8 mouse cellular contexts compared by ENCODE assay signal in the genomic region with DNA sequence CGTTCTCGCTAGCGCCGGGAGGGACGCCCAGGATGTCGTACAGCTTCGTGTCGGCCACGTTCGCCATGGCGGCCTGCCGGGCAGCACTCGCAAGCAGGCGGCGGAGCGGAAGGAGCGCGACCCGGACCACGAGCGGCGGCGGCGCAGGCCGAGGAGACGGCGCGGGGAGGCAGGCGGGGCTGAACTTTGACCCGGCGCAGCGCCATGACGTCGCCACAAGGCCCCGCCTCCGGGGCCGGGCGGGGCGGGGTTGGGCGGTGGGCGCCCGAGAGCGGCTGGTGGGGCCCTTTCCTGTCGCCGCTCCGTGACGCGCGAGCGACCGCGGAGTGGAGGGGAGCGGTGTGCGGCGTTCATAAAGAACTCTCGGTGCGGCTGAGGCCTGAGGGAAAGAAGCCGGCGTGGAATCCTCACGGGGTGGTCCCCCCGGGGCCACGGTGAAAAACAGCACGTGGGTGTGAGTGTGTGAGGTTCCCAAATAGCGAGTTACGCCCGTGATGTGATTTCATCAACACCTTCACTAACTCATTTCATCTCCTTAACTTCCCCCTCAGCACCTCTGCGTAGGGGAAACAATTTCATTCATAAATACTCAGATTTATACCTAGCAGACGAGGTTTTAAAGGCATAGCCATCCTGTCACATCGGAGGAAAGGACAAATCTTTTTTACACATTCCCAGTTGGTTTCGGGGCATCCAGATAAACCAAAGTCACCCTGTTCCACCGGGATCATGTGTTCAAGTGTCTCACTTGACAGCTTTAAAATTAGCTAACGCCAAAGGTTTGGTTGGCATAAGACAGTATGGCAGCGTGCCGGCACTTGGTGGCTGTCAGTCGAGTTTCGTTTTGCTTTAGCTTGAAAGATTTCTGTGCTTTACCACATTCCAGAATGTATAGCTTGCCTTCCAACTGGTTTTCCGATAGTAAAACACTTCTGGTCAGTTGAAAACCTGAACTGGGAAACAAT. TPM values are rescaled to one million over a fixed set of nuclear protein-coding genes. Genes with fewer than 3 reads are reported as not detected.
DNase-seq lines count a peak whose midpoint lies in the region; ATAC-seq and TF ChIP-seq lines count a peak whose summit lies in the region.

A gene (minus strand): TSS at position 164 of the 965 bp plus-strand sequence.

- H3K4me3 ChIP-seq in CH12.LX (replicated peaks in 1 of 3; ENCODE audit: low read depth in 2 of 3, low read length in 2 of 3, poor library complexity in 1 of 3) = peak within 1 kb of the TSS; percentile 81 to 96 (median 94)
- peak within 1 kb of the TSS; percentile 92 for H3K4me3 ChIP-seq in forebrain, embryonic 11.5 days (ENCODE audit: low read depth, low read length)
- peak within 1 kb of the TSS; percentile 69 for H3K4me3 ChIP-seq in heart, embryonic 16.5 days (ENCODE audit: low read length)
- H3K4me3 ChIP-seq in liver, embryonic 15.5 days (replicated peaks) = peak within 1 kb of the TSS; percentile 99
- peak within 1 kb of the TSS; percentile 99 for H3K4me3 ChIP-seq in neural tube, embryonic 12.5 days

- H3K4me1 ChIP-seq in CH12.LX (ENCODE audit: control insufficient read depth in 1 of 2, insufficient read depth in 2 of 2) = peaks cover 8 to 58% of the 10 kb centered on the region in 2 experiments
- no peaks in the 10 kb centered on the region for H3K4me1 ChIP-seq in forebrain, embryonic 11.5 days (replicated peaks; ENCODE audit: control insufficient read depth, insufficient read depth, low read length)
- peaks cover 16% of the 10 kb centered on the region for H3K4me1 ChIP-seq in heart, embryonic 16.5 days (ENCODE audit: control insufficient read depth, insufficient read depth, low read length)
- peaks cover 50% of the 10 kb centered on the region for H3K4me1 ChIP-seq in liver, embryonic 15.5 days (replicated peaks)
- H3K4me1 ChIP-seq in neural tube, embryonic 12.5 days = no peaks in the 10 kb centered on the region

- peak; percentile 78 for DNase-seq in CH12.LX (ENCODE audit: extremely low read depth)
- DNase-seq in c-Kit-positive CD71-negative TER-119-negative erythroid progenitor cells, embryonic 14.5 days (ENCODE audit: low read depth) = peak; percentile 68
- peak; percentile 96 for DNase-seq in forebrain, embryonic 11.5 days (ENCODE audit: low spot score)
- DNase-seq in kidney, postnatal 36 days = peak; percentile 89 to 93
- DNase-seq in testis, postnatal 10 days (ENCODE audit: low spot score) = peak; percentile 95

- in situ Hi-C loops in CH12.LX (cut with MboI; ENCODE audit: low pct_ligation_motif_present, low pct_unique_long_range_greater_than_20kb, low sequenced_read_pairs) = no loop called here

- H3K9me3 ChIP-seq in CH12.LX (replicated peaks; ENCODE audit: low read length) = no peaks in the 10 kb centered on the region
- no peaks in the 10 kb centered on the region for H3K9me3 ChIP-seq in forebrain, embryonic 11.5 days (ENCODE audit: control insufficient read depth, low read length)
- no peaks in the 10 kb centered on the region for H3K9me3 ChIP-seq in heart, embryonic 16.5 days (replicated peaks; ENCODE audit: control insufficient read depth, low read length)
- H3K9me3 ChIP-seq in liver, embryonic 15.5 days (replicated peaks) = no peaks in the 10 kb centered on the region
- H3K9me3 ChIP-seq in neural tube, embryonic 12.5 days = no peaks in the 10 kb centered on the region

- H3K27me3 ChIP-seq in CH12.LX (replicated peaks) = no peaks in the 10 kb centered on the region
- no peaks in the 10 kb centered on the region for H3K27me3 ChIP-seq in forebrain, embryonic 11.5 days (ENCODE audit: control insufficient read depth, insufficient read depth, low read length)
- no peaks in the 10 kb centered on the region for H3K27me3 ChIP-seq in heart, embryonic 16.5 days (ENCODE audit: control insufficient read depth, insufficient read depth, low read length)
- no peaks in the 10 kb centered on the region for H3K27me3 ChIP-seq in liver, embryonic 15.5 days
- no peaks in the 10 kb centered on the region for H3K27me3 ChIP-seq in neural tube, embryonic 12.5 days (replicated peaks)

- TF ChIP-seq POLR2A in CH12.LX (IDR thresholded peaks at IDR 0.05; ENCODE audit: low read depth, low read length) = peak; percentile 86

- H3K79me2 ChIP-seq in CH12.LX (replicated peaks; ENCODE audit: control insufficient read depth, extremely low read depth, insufficient read depth, poor library complexity, severe bottlenecking) = peaks cover 41% of the 10 kb centered on the region

- peak; percentile 95 for ATAC-seq in forebrain, embryonic 11.5 days (replicated peaks; ENCODE audit: low FRiP score)
- peak; percentile 97 for ATAC-seq in heart, embryonic 16.5 days (replicated peaks; ENCODE audit: extremely low read depth, insufficient read depth, low FRiP score)
- peak; percentile 93 for ATAC-seq in liver, embryonic 15.5 days (ENCODE audit: insufficient read depth)
- peak; percentile 94 for ATAC-seq in neural tube, embryonic 12.5 days (ENCODE audit: low FRiP score, low read depth)

- no peak for TF ChIP-seq CTCF in CH12.LX (conservative IDR thresholded peaks at IDR 0.05 in 1 of 2, IDR thresholded peaks at IDR 0.05 in 1 of 2; ENCODE audit: low read depth in 2 of 2, low read length in 2 of 2)

- TF ChIP-seq RAD21 in CH12.LX (IDR thresholded peaks at IDR 0.05; ENCODE audit: low read depth, low read length) = no peak

- peak within 1 kb of the TSS; percentile 100 for H3K9ac ChIP-seq in CH12.LX (ENCODE audit: insufficient read depth, low read depth)
- peak within 1 kb of the TSS; percentile 87 for H3K9ac ChIP-seq in forebrain, embryonic 11.5 days (ENCODE audit: low read length)
- H3K9ac ChIP-seq in heart, embryonic 16.5 days (ENCODE audit: low read length) = peak within 1 kb of the TSS; percentile 90
- H3K9ac ChIP-seq in liver, embryonic 15.5 days = peak within 1 kb of the TSS; percentile 94
- H3K9ac ChIP-seq in neural tube, embryonic 12.5 days = peak within 1 kb of the TSS; percentile 96

- dilution Hi-C loops in CH12.LX (cut with MboI; ENCODE audit: extremely low pct_ligation_motif_present, extremely low pct_unique_long_range_greater_than_20kb, low sequenced_read_pairs) = no loop called here

- WGBS in forebrain, embryonic 11.5 days = 1% methylated on average over 72 of the region's 77 CpGs
- under 1% methylated on average over 63 of the region's 77 CpGs for WGBS in heart, embryonic 16.5 days
- WGBS in liver, embryonic 15.5 days (ENCODE audit: insufficient replicate concordance) = under 1% methylated on average over 75 of the region's 77 CpGs
- WGBS in neural tube, embryonic 12.5 days = 1% methylated on average over 77 of the region's 77 CpGs

- H3K36me3 ChIP-seq in CH12.LX (replicated peaks in 1 of 2; ENCODE audit: control insufficient read depth in 1 of 2, insufficient read depth in 1 of 2, low read length in 1 of 2) = peaks cover 18 to 33% of the 10 kb centered on the region in 2 experiments
- no peaks in the 10 kb centered on the region; the same call in 1 of the 2 replicates for H3K36me3 ChIP-seq in forebrain, embryonic 11.5 days (ENCODE audit: control insufficient read depth, insufficient read depth, low read length)
- H3K36me3 ChIP-seq in heart, embryonic 16.5 days (ENCODE audit: control insufficient read depth, insufficient read depth) = peaks cover 22% of the 10 kb centered on the region
- peaks cover 29% of the 10 kb centered on the region for H3K36me3 ChIP-seq in liver, embryonic 15.5 days (replicated peaks)
- peaks cover 13% of the 10 kb centered on the region for H3K36me3 ChIP-seq in neural tube, embryonic 12.5 days

- TF ChIP-seq EP300 in CH12.LX (IDR thresholded peaks at IDR 0.05; ENCODE audit: low read length) = no peak

- peak within 1 kb of the TSS; percentile 81; the same call in 1 of the 2 replicates for H3K4me2 ChIP-seq in CH12.LX (ENCODE audit: insufficient read depth, low read depth, poor library complexity, severe bottlenecking)
- peak within 1 kb of the TSS; percentile 73 for H3K4me2 ChIP-seq in forebrain, embryonic 11.5 days (ENCODE audit: low read depth, low read length, severe bottlenecking)
- peak within 1 kb of the TSS; percentile 96 for H3K4me2 ChIP-seq in heart, embryonic 16.5 days (ENCODE audit: low read depth, low read length)
- H3K4me2 ChIP-seq in liver, embryonic 15.5 days = peak within 1 kb of the TSS; percentile 76
- H3K4me2 ChIP-seq in neural tube, embryonic 12.5 days (replicated peaks) = peak within 1 kb of the TSS; percentile 76

- peak within 1 kb of the TSS; percentile 81 for H3K27ac ChIP-seq in CH12.LX (ENCODE audit: insufficient read depth, low read depth)
- H3K27ac ChIP-seq in forebrain, embryonic 11.5 days (ENCODE audit: low read depth, low read length) = peak within 1 kb of the TSS; percentile 80
- H3K27ac ChIP-seq in heart, embryonic 16.5 days (ENCODE audit: low read length) = peak within 1 kb of the TSS; percentile 85
- peak within 1 kb of the TSS; percentile 92 for H3K27ac ChIP-seq in liver, embryonic 15.5 days (replicated peaks)
- peak within 1 kb of the TSS; percentile 86 for H3K27ac ChIP-seq in neural tube, embryonic 12.5 days

TF ChIP-seq in CH12.LX, 34 proteins besides CTCF, POLR2A, EP300 and RAD21 (continues in another document):
- no peak for TF ChIP-seq ZC3H11A (IDR thresholded peaks at IDR 0.05; ENCODE audit: low read depth, low read length)
- TF ChIP-seq IRF4 (IDR thresholded peaks at IDR 0.05; ENCODE audit: low read depth, low read length) = peak; percentile 43
- peak; percentile 79 for TF ChIP-seq TCF12 (IDR thresholded peaks at IDR 0.05; ENCODE audit: low read depth, low read length)
- peak; percentile 97 for TF ChIP-seq MXI1 (IDR thresholded peaks at IDR 0.05; ENCODE audit: low read depth, low read length)
- no peak; the same call in 1 of the 2 replicates for TF ChIP-seq ZMIZ1 (IDR thresholded peaks at IDR 0.05; ENCODE audit: low read depth, low read length)
- peak; percentile 75 for TF ChIP-seq CHD2 (IDR thresholded peaks at IDR 0.05; ENCODE audit: low read length)
- TF ChIP-seq KAT2A (IDR thresholded peaks at IDR 0.05; ENCODE audit: insufficient replicate concordance, low read length) = peak; percentile 51; the same call in 1 of the 2 replicates
- TF ChIP-seq ETS1 (conservative IDR thresholded peaks at IDR 0.05; ENCODE audit: low read depth, low read length) = peak; percentile 24
- no peak for TF ChIP-seq JUN (IDR thresholded peaks at IDR 0.05; ENCODE audit: insufficient read depth, low read depth, low read length)
- no peak for TF ChIP-seq ZNF384 (IDR thresholded peaks at IDR 0.05; ENCODE audit: low read depth, low read length)
- no peak for TF ChIP-seq E2F4 (IDR thresholded peaks at IDR 0.05; ENCODE audit: insufficient replicate concordance, low read depth, low read length)
- peak; percentile 68 for TF ChIP-seq NRF1 (IDR thresholded peaks at IDR 0.05; ENCODE audit: low read depth, low read length)

RNA-seq across cellular contexts. Expression of the gene that starts here (rescaled TPM):
- total RNA-seq in CH12.LX (2012; rRNA removed) (150 and 183 TPM in 2 replicates), CH12.LX (2014; rRNA removed) (227 and 273 TPM in 2 replicates)
- polyA plus RNA-seq in CH12.LX (2012; ENCODE audit: insufficient read length, low read depth) = 471 and 538 TPM in 2 replicates
- 193 and 215 TPM in 2 replicates for polyA plus RNA-seq in forebrain, embryonic 11.5 days (2014; fragmentation: Nextera tagmentation; extraction: Ambion mirVana)
- 150 and 181 TPM in 2 replicates for polyA plus RNA-seq in heart, embryonic 16.5 days (2015; fragmentation: Nextera tagmentation; extraction: Ambion mirVana)
- 62.3 and 67.5 TPM in 2 replicates for polyA plus RNA-seq in liver, embryonic 15.5 days (2015; fragmentation: Nextera tagmentation; extraction: Ambion mirVana)
- 173 and 180 TPM in 2 replicates for polyA plus RNA-seq in neural tube, embryonic 12.5 days (2016; fragmentation: Nextera tagmentation; extraction: Ambion mirVana)

Comparison
In these comparisons a context has a peak if more than half of its experiments do, and no peak if none do; other contexts are left out.
1. Peak in every context shown above with its lines: DNase-seq, ATAC-seq, H3K4me3 ChIP-seq and H3K27ac ChIP-seq.